Mouse (Mus musculus) urinary bladder, postnatal 4 days (tissue): ENCODE data around the gene Mrpl52.
A peak's percentile ranks its signal among the peaks of the same experiment; 100 is the strongest.

Experiments
- DNase-seq, 2 experiments: peaks; one replicate each; pipeline ENCODE4 v3.0.0; 2021 to 2022; ENCODE audit warnings: low spot score in 2 of 2

The Mrpl52 gene

GRCm38 (mm10) chr14:54412000-54412576, 14.6 kb upstream of the Mrpl52 start:
- no peak for DNase-seq

DNA sequence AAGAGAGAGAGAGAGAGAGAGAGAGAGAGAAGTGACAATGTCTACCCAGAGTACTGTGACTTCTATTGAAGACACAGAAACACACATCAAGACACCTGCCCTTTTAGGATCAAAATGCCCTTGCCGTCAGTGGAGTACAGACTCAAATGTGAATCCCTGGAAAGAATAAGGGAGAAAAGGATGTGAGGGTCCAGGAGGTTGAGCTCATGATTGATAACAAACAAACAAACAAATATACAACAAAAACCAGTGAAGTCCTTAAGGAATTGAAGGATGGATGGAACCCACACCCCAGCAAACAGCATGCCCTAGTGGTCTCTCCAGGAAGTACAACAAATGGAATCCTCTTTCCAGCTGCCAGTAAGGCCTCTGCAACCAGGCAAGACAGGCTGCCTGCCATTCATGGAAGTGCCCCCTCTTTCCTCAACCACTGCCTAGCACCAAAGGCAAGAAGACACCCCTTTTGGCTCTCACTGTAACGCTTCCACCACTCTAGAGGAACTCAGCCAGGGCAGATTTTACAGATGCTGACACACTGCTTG, 14.0 kb upstream of the Mrpl52 start:
- DNase-seq: no peak

DNA sequence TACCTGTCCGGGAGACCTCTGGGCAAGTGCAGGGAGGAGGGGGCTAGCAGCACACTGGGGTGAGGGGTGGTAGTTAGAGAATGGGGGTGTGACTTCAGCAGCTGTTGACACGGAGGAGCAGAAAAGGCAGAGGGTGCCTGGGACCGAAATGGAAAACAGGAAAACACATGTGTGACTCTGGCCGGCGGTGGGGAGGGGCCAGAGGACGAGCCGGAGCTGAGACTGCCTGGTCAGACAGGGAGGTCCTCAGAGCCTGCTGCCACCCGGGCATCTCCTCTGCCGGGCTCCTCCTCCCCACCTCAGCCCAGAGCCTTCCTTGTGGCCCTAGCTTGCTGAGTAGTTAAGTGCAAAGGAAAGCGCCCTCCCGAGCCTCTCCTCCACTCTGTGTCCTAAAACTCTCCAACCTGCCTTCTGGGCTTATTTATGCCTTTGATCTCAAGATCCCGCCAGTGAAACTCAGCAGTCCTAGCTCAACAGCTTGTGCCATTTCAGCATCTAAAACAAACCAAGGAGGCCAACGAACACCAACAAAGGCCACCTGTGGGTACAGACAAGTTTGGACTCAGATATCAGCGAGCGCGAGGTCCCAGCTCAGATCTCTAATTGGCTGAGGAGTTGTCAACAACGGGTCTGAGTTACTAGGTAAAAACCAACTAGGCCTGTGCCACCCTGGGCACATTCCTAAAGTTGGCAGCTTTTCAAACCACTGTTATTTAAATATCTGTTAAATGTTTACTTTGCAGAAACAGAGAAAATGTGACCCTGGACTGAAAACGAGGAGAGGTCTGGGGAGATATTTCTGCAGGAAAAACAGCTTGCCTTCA, 12.6 kb upstream of the Mrpl52 start:
- DNase-seq: peak in 1 of 2 experiments; percentile 37

GRCm38 (mm10) chr14:54415241-54416020, 11.3 kb upstream of the Mrpl52 start:
- DNase-seq: no peak

DNA sequence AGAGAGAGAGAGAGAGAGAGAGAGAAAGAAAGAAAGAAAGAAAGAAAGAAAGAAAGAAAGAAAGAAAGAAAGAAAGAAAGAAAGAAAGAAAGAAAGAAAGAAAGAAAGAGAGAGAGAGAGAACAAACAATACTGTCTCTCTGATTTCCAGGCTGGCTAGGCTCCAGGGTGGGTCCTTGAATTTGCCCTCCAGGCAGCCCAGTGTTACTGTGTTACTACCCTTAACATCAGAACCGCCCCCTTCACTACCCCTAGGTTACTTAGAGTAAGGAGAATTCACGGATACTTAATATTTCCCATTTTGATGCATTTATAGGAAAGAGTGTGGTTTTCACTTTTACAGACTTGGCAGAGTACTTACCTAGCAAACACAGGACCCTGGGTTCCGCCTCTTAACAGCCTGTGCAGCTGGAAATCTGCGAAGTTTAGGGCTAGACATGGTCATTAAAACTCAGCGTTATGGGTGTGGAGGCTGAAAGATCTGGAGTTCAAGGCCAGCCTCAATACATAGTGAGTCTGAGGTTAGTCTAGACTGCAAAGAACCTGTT, 10.4 kb upstream of the Mrpl52 start:
- DNase-seq: no peak

- no peak for DNase-seq
Observed at GRCm38 (mm10) chr14:54416830-54417229, 9.9 kb upstream of the Mrpl52 start.

DNA sequence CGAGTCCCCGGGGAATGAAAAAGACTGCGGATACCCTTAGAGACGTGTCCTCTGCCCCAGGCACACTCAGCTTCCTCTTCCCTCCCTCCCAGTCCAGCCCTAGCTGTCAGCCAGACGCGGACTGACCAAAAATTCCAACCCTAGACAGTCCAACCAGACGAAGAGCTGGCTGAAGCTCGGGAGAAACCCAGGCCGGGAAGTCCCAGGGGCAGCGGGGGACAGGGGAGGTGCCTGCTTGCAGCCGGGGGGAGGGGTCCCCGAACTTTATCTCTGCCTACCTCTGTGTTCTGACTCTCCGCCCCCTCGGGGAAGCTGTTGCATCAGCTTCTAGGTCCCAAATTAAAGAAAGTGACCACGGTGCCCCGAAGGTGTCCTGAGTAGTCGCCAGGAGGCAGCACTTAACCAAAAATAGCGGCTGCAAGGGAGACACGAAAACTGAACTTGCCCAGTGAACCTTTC, 9.1 kb upstream of the Mrpl52 start, which contains the start of gene Slc7a7:
Gene Slc7a7, minus strand, starts transcription at position 158 of the 459 bp plus-strand sequence.
- no peak for DNase-seq

DNA sequence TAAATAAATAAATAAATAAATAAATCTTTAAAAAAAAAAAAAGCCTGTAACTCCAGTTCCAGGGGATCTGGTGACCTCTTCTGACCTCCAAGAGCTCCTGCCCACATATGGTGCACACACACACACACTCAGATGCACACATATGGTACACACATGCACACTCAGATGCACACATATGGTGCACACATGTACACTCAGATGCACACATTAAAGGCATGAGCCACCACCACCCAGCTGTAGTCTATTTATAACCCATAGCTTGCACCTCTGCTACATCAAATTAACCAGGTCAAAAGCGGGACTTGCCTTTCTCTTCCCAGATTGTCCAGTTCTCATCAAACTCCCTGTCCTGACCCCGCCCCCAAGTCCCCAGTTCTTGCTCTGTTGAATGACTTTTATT, 5.7 kb upstream of the Mrpl52 start:
- no peak for DNase-seq

DNA sequence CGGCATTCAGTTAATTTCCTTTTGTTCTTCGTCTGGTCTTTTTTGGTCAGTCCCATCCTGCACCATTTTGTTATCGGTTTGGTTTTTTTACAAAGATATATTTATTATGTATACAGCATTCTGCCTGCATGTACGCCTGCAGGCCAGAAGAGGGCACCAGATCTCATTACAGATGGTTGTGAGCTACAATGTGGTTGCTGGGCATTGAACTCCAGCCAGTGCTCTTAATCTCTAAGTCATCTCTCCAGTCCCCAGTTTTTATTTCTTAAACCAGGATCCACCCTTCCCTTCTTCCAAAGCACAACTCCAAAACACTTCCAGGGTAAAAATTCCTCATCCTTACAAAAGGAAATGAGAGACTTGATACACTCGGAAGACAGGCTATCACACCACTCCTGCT, 3.3 kb upstream of the Mrpl52 start:
- no peak for DNase-seq

GRCm38 (mm10) chr14:54424634-54425033, 2.1 kb upstream of the Mrpl52 start:
- DNase-seq: no peak

- no peak for DNase-seq
Observed at GRCm38 (mm10) chr14:54425540-54425939, 1.2 kb upstream of the Mrpl52 start.

DNA sequence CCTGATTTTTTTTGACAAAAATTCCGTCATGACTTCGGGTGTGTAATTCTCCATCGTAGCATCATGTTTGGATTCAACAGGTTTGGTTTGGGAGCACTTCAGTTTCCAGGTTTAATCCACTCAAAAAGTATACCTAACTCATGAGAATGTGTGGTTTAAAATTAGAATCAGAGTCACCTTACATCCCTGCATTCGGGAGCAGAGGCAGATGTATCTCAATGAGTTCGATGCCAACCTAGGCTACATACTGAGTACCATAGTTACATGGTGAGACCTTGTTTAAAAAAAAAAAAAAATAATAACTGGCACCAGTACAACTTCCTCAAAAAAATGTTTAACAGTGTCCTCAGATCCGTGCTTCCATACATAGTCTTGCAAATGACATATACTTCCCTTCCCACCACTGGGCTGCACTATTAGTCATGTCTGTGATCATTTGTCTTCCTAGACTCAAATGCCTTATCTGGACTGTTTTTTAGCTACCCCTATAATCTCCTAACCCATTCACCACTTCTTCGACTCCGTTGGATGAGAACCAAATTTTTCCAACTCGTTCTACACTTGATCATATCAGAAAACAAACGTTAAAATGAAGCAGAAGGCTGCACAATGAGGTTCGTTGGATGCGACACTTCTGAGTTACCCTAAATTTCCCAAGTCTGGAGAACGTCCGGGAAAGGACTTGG, 563 bp upstream of the Mrpl52 start:
- DNase-seq: no peak

DNA sequence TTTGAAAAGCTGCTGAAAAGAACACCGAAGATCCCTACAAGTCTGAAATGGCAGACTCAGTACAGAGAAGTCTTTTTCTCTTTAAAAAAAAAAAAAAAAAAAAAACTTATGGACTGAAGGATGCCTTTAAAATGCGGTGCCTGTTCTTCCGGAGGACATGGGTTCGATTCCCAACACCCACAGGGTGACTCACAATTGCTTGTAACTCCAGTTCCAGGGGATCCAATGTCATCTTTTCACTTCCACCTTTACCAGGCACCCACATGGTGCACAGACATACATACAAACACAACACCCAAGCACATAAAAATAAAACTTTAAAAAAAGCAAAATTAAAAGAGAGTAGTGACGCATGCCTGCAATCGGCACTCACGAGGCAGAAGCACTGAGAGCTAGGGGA, 987 bp downstream of the Mrpl52 start:
- DNase-seq: no peak

- DNase-seq: no peak
Observed at GRCm38 (mm10) chr14:54428421-54428820, 1.7 kb downstream of the Mrpl52 start.

GRCm38 (mm10) chr14:54429332-54430093, 2.8 kb downstream of the Mrpl52 start:
- DNase-seq: no peak

- no peak for DNase-seq
Observed at GRCm38 (mm10) chr14:54430406-54431145, 3.9 kb downstream of the Mrpl52 start.

DNA sequence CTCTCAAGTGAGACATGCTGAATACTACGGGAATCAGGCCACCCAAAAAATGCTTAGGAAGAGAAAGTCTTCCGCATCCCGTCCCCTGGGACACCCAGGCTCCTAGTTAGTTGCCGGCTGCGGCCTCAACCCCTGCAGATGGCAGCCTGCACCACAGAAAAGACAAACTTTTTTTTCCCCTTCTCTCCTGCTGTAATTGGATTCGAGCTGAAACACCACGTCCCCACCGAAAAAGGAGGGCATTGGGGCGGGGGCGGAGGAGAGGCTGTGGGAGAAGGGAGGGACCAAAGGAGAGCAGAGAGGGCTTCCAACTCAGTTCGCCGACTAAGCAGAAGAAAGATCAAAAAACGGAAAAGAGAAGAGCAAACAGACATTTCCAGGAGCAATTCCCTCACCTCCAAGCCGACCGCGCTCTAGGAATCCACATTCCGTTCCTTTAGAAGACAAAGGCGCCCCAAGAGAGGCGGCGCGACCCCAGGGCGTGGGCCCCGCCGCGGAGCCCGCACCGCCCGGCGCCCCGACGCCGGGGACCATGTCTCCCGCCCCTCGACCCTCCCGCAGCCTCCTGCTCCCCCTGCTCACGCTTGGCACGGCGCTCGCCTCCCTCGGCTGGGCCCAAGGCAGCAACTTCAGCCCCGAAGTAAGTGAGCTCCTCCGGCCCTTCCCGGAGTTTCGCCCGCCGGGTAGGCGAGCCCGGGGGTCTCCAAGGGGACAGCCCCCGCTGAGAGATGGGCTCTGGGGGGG, 4.8 kb downstream of the Mrpl52 start, which contains the start of gene Mmp14:
Gene Mmp14, plus strand, starts transcription at position 279 of the 744 bp plus-strand sequence.
- peak; percentile 84 to 86 for DNase-seq

GRCm38 (mm10) chr14:54432078-54432836, 5.5 kb downstream of the Mrpl52 start:
- DNase-seq: peak in 1 of 2 experiments; percentile 51
